Mouse (Mus musculus): ENCODE data around the gene Kirrel3. TPM values are rescaled to one million over a fixed set of nuclear protein-coding genes. Genes with fewer than 3 reads are reported as not detected.

The Kirrel3 gene
- polyA plus RNA-seq, 1 experiment from 2014 or later: 5.3 TPM

DNA sequence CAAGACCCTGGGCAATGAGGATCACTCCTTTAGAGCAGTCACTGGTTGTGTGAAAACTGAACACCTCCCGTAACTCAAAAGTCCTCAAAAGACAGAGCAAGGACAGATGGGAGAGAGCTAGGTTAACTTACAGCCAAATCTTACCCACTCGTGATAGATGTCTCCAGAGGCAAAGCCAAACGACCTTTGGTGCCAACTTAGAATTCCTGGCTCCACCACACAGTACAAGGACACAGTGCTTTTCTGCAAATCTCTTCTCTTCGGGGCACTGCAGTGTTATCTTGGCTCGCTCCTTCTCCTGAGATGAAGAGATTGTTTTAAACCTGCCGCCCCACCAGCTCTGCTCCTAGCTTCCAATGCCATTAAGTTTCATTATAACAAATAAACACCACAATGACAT is 437.0 kb downstream of the Kirrel3 start:
- Histone ChIP-seq H3K27ac (ENCODE audit: low read depth, low read length) (no peak overlapping the region), H3K4me3 (ENCODE audit: low read depth, low read length) (no peak overlapping the region), H3K9me3 (ENCODE audit: control insufficient read depth, low read length) (no peaks in the 10 kb centered on the region), H3K36me3 (ENCODE audit: control insufficient read depth, insufficient read depth, low read length) (no peaks in the 10 kb centered on the region), H3K4me1 (replicated peaks; ENCODE audit: control insufficient read depth, insufficient read depth, low read length) (no peaks in the 10 kb centered on the region), H3K27me3 (ENCODE audit: control insufficient read depth, insufficient read depth, low read length) (no peaks in the 10 kb centered on the region), H3K9ac (ENCODE audit: low read length) (no peak overlapping the region), H3K4me2 (ENCODE audit: low read depth, low read length, severe bottlenecking) (no peak overlapping the region)
- 89% methylated on average over 6 of the region's 6 CpGs for WGBS
- DNase-seq (ENCODE audit: low spot score): no peak
- ATAC-seq (replicated peaks; ENCODE audit: low FRiP score): no peak

DNA sequence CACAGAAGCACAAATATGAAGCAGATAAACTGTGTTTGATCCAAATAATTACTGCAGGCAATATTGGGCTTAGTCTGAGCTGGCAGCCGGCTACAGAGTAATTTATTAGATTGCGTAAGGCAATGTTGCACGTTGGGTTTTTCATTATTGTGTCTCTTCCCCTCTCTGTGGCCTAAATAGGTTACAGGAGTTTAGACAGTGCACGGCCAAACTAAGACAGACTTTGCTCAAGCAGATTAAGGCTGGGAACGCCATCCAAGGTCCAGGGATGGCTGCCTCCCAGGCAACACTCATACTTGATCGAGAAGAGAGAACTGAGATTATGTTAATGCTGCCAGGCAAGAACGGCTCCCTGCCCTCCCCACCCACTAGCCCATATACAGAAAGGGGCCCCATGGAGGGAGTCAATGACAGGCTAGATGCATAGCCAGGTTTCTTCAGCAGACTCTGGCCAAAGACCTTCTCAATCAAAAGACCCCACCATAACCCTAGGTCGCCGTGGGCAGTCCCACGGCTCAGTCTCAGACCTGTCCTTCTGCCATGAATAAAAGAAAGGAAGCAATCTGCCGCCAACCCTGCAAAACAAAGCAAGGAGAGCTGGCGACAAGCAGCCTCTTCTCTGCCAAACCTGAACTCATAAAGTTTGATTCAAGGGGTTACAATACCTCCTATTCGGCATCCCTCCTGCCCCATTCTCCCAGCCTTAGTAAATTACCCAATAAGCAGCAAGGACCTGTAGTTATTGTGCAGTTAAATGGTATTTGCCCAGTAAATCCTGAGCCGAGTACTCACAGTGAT is 437.6 kb downstream of the Kirrel3 start:
- H3K9me3 ChIP-seq (ENCODE audit: control insufficient read depth, low read length): no peaks in the 10 kb centered on the region
- H3K4me3 ChIP-seq (ENCODE audit: low read depth, low read length): no peak overlapping the region
- H3K27me3 ChIP-seq (ENCODE audit: control insufficient read depth, insufficient read depth, low read length): no peaks in the 10 kb centered on the region
- no peak overlapping the region for H3K9ac ChIP-seq (ENCODE audit: low read length)
- H3K36me3 ChIP-seq (ENCODE audit: control insufficient read depth, insufficient read depth, low read length): no peaks in the 10 kb centered on the region
- no peak overlapping the region for H3K27ac ChIP-seq (ENCODE audit: low read depth, low read length)
- no peaks in the 10 kb centered on the region for H3K4me1 ChIP-seq (replicated peaks; ENCODE audit: control insufficient read depth, insufficient read depth, low read length)
- 73% methylated on average over 14 of the region's 14 CpGs for WGBS
- no peak overlapping the region for H3K4me2 ChIP-seq (ENCODE audit: low read depth, low read length, severe bottlenecking)
- ATAC-seq (replicated peaks; ENCODE audit: low FRiP score) (no peak), DNase-seq (ENCODE audit: low spot score) (no peak)

DNA sequence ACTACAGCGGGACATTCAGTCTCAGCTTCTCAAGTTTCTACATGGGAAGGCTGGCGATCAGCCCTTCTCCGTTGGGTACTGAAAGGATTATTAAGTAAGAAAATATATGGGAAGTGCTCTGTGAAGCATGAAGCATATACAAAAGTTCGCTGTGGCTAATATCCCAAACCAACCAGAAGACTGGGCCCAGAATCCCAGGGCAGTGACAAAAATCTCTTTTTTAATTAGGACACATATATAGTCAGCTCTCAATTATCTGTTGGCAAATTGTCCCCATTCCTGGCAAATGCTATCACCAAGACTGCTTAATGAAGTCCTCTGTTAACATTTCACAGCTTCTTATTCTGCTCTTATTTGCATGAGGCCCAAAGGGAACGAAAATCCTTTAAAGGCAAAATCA is 439.9 kb downstream of the Kirrel3 start:
- Histone ChIP-seq H3K36me3 (ENCODE audit: control insufficient read depth, insufficient read depth, low read length) (no peaks in the 10 kb centered on the region), H3K9me3 (ENCODE audit: control insufficient read depth, low read length) (no peaks in the 10 kb centered on the region), H3K4me2 (ENCODE audit: low read depth, low read length, severe bottlenecking) (no peak overlapping the region), H3K4me1 (replicated peaks; ENCODE audit: control insufficient read depth, insufficient read depth, low read length) (no peaks in the 10 kb centered on the region), H3K4me3 (ENCODE audit: low read depth, low read length) (no peak overlapping the region), H3K27me3 (ENCODE audit: control insufficient read depth, insufficient read depth, low read length) (no peaks in the 10 kb centered on the region), H3K27ac (ENCODE audit: low read depth, low read length) (no peak overlapping the region), H3K9ac (ENCODE audit: low read length) (no peak overlapping the region)
- DNase-seq (ENCODE audit: low spot score) (no peak), ATAC-seq (replicated peaks; ENCODE audit: low FRiP score) (no peak)
- 77% methylated on average over 5 of the region's 5 CpGs for WGBS

DNA sequence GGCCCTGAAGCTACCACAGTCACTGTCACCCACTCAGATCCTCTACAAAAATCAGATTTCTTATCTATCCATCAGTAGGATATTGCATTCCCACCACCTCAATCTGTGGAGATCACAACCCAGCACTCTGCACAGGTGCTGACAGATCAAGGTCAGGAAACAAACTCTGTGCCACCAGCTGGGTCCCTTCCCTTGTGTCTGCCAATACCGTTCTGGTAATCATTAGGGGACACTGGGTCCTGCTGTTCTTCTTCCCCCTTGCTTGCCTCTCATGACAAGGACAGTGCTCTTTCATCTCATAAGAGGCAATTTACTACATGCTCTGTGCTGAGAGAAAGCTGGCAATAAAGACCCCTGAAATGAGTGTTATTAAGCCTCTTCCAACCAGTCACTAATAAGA is 444.7 kb downstream of the Kirrel3 start:
- H3K4me3 ChIP-seq (ENCODE audit: low read depth, low read length): no peak overlapping the region
- H3K27ac ChIP-seq (ENCODE audit: low read depth, low read length): no peak overlapping the region
- 65% methylated on average over 1 of the region's 1 CpGs for WGBS
- no peak overlapping the region for H3K4me2 ChIP-seq (ENCODE audit: low read depth, low read length, severe bottlenecking)
- DNase-seq (ENCODE audit: low spot score): no peak
- no peaks in the 10 kb centered on the region for H3K9me3 ChIP-seq (ENCODE audit: control insufficient read depth, low read length)
- H3K27me3 ChIP-seq (ENCODE audit: control insufficient read depth, insufficient read depth, low read length): no peaks in the 10 kb centered on the region
- no peak for ATAC-seq (replicated peaks; ENCODE audit: low FRiP score)
- H3K4me1 ChIP-seq (replicated peaks; ENCODE audit: control insufficient read depth, insufficient read depth, low read length): no peaks in the 10 kb centered on the region
- H3K9ac ChIP-seq (ENCODE audit: low read length): no peak overlapping the region
- no peaks in the 10 kb centered on the region for H3K36me3 ChIP-seq (ENCODE audit: control insufficient read depth, insufficient read depth, low read length)

DNA sequence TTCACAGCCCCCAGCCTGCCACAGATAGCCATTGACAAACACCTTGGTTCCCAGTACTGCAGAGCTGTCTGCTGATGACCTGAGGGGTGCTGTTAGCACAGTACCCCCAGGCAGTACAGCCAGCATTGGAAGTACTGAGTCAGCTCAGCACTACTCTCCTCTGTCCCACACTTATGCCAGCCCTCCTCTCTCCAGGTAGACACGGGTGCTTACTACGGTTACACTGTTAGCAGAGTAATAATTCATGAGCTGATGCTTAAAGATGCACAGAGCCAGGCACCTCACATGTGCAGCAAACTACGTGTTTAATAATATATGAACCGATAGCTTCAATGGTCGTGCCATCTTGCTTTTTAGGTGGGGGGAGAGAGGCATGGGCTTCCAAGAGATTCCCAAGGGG is 452.4 kb downstream of the Kirrel3 start:
- DNase-seq (ENCODE audit: low spot score): no peak
- no peak overlapping the region for H3K27ac ChIP-seq (ENCODE audit: low read depth, low read length)
- no peaks in the 10 kb centered on the region for H3K9me3 ChIP-seq (ENCODE audit: control insufficient read depth, low read length)
- H3K27me3 ChIP-seq (ENCODE audit: control insufficient read depth, insufficient read depth, low read length): no peaks in the 10 kb centered on the region
- no peaks in the 10 kb centered on the region for H3K36me3 ChIP-seq (ENCODE audit: control insufficient read depth, insufficient read depth, low read length)
- WGBS: 89% methylated on average over 5 of the region's 5 CpGs
- H3K4me3 ChIP-seq (ENCODE audit: low read depth, low read length): no peak overlapping the region
- no peaks in the 10 kb centered on the region for H3K4me1 ChIP-seq (replicated peaks; ENCODE audit: control insufficient read depth, insufficient read depth, low read length)
- no peak overlapping the region for H3K4me2 ChIP-seq (ENCODE audit: low read depth, low read length, severe bottlenecking)
- H3K9ac ChIP-seq (ENCODE audit: low read length): no peak overlapping the region
- no peak for ATAC-seq (replicated peaks; ENCODE audit: low FRiP score)

DNA sequence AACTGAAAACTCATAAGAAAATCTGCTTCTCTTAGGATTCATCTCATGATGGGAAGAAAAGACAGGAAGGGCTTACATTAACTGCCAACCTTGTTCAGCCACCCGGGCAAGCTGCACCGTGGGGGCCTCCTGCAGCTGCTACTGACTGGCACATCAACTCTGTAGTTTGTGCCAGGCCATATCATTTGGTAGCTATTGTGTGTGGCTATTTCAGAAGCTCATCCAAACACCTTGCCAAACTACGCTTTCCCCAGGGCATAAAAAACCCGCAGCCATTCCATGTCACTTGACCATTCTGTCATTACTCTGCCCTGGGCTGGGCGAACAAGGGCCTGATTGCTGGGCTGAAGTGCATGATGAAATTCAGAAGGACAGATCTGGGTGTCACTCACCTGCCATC is 453.9 kb downstream of the Kirrel3 start:
- H3K36me3 ChIP-seq (ENCODE audit: control insufficient read depth, insufficient read depth, low read length): no peaks in the 10 kb centered on the region
- ATAC-seq (replicated peaks; ENCODE audit: low FRiP score) (no peak), DNase-seq (ENCODE audit: low spot score) (no peak)
- no peaks in the 10 kb centered on the region for H3K9me3 ChIP-seq (ENCODE audit: control insufficient read depth, low read length)
- no peak overlapping the region for H3K27ac ChIP-seq (ENCODE audit: low read depth, low read length)
- 94% methylated on average over 5 of the region's 5 CpGs for WGBS
- no peak overlapping the region for H3K9ac ChIP-seq (ENCODE audit: low read length)
- H3K4me1 ChIP-seq (replicated peaks; ENCODE audit: control insufficient read depth, insufficient read depth, low read length): no peaks in the 10 kb centered on the region
- no peak overlapping the region for H3K4me2 ChIP-seq (ENCODE audit: low read depth, low read length, severe bottlenecking)
- H3K4me3 ChIP-seq (ENCODE audit: low read depth, low read length): no peak overlapping the region
- H3K27me3 ChIP-seq (ENCODE audit: control insufficient read depth, insufficient read depth, low read length): no peaks in the 10 kb centered on the region

DNA sequence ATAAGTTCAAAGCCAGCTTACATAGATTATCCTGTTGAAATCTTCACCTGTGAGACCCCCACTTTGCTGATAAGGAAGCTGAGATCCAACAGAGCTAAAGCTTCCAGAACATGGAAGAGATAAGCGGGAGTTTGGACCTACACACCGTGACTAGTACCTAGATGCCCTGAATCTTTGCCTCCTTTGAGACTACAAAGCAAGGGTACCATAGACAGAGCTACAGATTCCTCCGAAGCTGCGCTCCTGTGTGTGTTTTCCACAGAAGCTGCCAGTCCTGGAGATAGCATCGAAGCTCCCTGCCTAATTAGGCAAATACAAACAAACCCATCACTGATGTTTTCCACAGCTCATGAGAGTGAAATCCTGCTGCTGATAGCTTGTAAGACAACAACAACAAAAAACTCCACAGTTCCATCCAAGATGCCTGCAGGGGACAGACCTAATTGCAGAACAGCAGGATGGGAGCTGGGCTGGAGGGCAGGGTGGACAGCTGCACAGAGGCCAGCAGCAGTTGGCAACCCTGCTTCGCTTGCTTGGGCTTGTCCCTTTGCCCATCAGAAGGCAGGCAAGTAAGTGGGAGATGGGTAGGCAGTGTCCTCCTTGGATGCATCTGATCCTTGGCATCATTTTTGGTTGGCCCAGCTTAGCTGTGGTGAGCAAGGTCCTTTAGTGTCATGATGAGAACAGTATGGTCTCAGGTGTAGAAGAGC is 456.6 kb downstream of the Kirrel3 start:
- Histone ChIP-seq H3K9ac (ENCODE audit: low read length) (no peak overlapping the region), H3K4me3 (ENCODE audit: low read depth, low read length) (no peak overlapping the region), H3K9me3 (ENCODE audit: control insufficient read depth, low read length) (no peaks in the 10 kb centered on the region), H3K27ac (ENCODE audit: low read depth, low read length) (no peak overlapping the region), H3K4me1 (replicated peaks; ENCODE audit: control insufficient read depth, insufficient read depth, low read length) (0 out of 2 replicates have a peak, but pooled peaks cover 1% of the 10 kb centered on the region), H3K27me3 (ENCODE audit: control insufficient read depth, insufficient read depth, low read length) (no peaks in the 10 kb centered on the region), H3K36me3 (ENCODE audit: control insufficient read depth, insufficient read depth, low read length) (no peaks in the 10 kb centered on the region), H3K4me2 (ENCODE audit: low read depth, low read length, severe bottlenecking) (no peak overlapping the region)
- no peak for ATAC-seq (replicated peaks; ENCODE audit: low FRiP score)
- WGBS: 80% methylated on average over 6 of the region's 6 CpGs
- no peak for DNase-seq (ENCODE audit: low spot score)

DNA sequence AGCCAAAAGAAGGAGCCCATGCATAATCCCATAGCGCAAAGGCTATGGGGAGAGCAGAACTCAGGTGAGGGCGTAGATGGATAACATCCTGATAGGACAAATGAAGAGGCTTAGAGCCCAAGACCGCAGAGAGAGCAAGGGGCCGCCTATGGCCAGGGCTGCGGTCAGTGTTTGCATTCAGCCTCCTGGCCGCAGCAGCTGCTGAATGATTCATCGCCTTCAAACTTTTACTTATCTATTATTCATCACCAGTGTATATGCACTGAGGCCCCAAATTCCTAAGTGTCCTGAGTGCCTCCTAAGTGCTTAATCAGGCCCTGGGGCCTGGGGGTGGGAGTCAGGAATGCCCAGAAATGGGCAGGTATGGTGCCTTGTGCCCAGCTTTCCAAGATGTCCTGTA is 457.3 kb downstream of the Kirrel3 start:
- Histone ChIP-seq H3K9ac (ENCODE audit: low read length) (no peak overlapping the region), H3K4me2 (ENCODE audit: low read depth, low read length, severe bottlenecking) (no peak overlapping the region), H3K27ac (ENCODE audit: low read depth, low read length) (no peak overlapping the region), H3K9me3 (ENCODE audit: control insufficient read depth, low read length) (no peaks in the 10 kb centered on the region), H3K36me3 (ENCODE audit: control insufficient read depth, insufficient read depth, low read length) (no peaks in the 10 kb centered on the region), H3K4me1 (replicated peaks; ENCODE audit: control insufficient read depth, insufficient read depth, low read length) (0 out of 2 replicates have a peak, but pooled peaks cover 2% of the 10 kb centered on the region), H3K4me3 (ENCODE audit: low read depth, low read length) (no peak overlapping the region), H3K27me3 (ENCODE audit: control insufficient read depth, insufficient read depth, low read length) (no peaks in the 10 kb centered on the region)
- no peak for DNase-seq (ENCODE audit: low spot score)
- ATAC-seq (replicated peaks; ENCODE audit: low FRiP score): no peak
- 82% methylated on average over 7 of the region's 7 CpGs for WGBS
